Mouse (Mus musculus): ENCODE results near the gene Gsdma. TPM values are rescaled to one million over a fixed set of nuclear protein-coding genes. Genes with fewer than 3 reads are reported as not detected.
"Not testable (repeated sequence)": the region's sequence is repeated elsewhere in the genome, so short reads cannot be mapped to it uniquely, and the experiment has no call there.

Gsdma gene
- not detected in 2 replicates for polyA plus RNA-seq (2012; ENCODE audit: insufficient read depth, insufficient read length, missing spikeins)

DNA sequence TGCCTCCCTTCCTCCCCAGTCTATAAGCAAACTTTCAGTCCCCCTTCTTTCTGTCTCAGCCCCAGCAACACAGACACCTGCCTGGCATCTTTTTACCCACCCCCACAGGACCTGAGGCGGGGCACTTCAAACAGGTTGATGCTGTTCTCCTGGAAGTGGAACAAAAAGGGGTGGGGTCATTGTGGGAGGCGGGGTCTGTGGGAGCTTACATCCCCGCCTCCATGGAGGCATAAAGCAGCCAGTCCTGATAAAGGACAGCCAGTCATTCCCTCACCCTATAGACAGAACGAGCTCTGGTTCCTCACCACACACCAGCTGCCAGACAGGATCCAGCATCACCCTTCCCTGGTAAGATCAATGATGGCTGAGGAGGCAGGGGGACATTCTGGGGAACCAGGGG, at the start of gene Gsdma:
Gsdma (plus strand) TSS at position 261 of the 400 bp plus-strand sequence.
- H3K27ac ChIP-seq (ENCODE audit: insufficient read depth, low read depth, low read length): no peak within 1 kb of the TSS
- peaks cover 10% of the 10 kb centered on the region for H3K4me1 ChIP-seq (ENCODE audit: control insufficient read depth, insufficient read depth, low read length)
- H3K4me3 ChIP-seq (ENCODE audit: insufficient read depth, low read length): no peak within 1 kb of the TSS
- TF ChIP-seq POLR2A (IDR thresholded peaks at IDR 0.05; ENCODE audit: borderline replicate concordance, low read depth, low read length) (no peak), CTCF (IDR thresholded peaks at IDR 0.05; ENCODE audit: low read depth, low read length) (no peak)

DNA sequence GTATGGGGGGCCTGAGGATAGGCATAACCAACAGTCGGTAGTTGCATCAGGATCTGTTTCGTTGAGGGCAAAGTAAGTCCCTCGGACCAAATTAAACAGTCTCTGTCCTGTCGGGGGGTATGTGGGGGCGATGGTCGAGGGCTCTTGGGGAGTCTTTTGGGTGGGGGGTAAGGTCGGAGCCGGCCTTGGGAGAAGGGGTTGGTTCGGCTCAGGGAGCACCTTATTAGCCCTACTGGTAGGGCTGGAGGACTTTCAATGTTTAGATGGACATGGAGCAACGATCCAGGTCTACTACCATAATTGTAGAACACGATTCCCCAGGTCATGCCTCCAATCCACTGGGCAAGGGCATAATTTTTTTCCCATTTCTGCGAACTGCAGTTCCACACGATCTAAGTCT, 43.4 kb upstream of the Gsdma start:
- no peaks in the 10 kb centered on the region for H3K4me1 ChIP-seq (ENCODE audit: control insufficient read depth, insufficient read depth, low read length)
- H3K27ac ChIP-seq (ENCODE audit: insufficient read depth, low read depth, low read length): no peak overlapping the region
- no peak overlapping the region for H3K4me3 ChIP-seq (ENCODE audit: insufficient read depth, low read length)
- TF ChIP-seq CTCF (IDR thresholded peaks at IDR 0.05; ENCODE audit: low read depth, low read length) (no peak), POLR2A (IDR thresholded peaks at IDR 0.05; ENCODE audit: borderline replicate concordance, low read depth, low read length) (no peak)

DNA sequence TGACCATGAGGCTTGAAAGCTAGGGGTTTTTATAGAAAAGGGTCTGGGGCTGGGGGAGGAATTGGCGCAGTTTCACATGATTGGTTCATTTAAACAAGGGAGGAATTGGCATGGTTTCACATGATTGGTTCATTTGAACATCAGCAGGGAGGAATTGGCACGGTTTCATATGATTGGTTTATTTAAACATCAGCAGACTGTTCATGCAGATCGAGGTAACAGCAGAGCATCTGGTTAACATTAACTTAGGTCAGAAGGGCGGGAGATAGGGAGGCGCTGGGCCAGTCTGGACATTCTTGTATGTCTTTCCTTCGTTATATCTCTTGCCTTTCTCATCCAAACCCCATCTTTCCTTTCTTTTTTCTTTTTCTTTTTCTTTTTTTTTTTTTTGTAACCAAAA, 40.2 kb upstream of the Gsdma start:
- not testable (repeated sequence) for H3K4me3 ChIP-seq (ENCODE audit: insufficient read depth, low read length); H3K27ac ChIP-seq (ENCODE audit: insufficient read depth, low read depth, low read length); H3K4me1 ChIP-seq (ENCODE audit: control insufficient read depth, insufficient read depth, low read length)

DNA sequence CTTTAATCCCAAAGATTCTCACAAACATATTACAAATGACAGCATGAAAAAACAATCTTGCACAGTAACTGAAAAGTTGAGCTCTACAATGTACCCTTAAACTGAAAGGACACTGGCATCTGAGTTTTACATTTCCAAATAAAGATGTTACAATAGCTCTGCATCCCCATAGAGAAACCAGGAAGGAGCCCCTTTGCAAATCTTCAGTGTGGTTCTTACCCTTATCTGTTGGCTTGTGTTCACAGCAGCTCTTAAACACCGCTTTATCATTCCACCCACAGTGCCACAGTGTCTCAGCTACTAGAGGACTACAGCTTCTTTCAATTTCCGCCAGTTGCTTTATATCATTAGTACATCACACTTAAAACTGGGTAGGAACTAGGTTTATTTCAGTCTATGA, 39.8 kb upstream of the Gsdma start:
- H3K4me3 ChIP-seq (ENCODE audit: insufficient read depth, low read length); H3K4me1 ChIP-seq (ENCODE audit: control insufficient read depth, insufficient read depth, low read length); H3K27ac ChIP-seq (ENCODE audit: insufficient read depth, low read depth, low read length): not testable (repeated sequence)

DNA sequence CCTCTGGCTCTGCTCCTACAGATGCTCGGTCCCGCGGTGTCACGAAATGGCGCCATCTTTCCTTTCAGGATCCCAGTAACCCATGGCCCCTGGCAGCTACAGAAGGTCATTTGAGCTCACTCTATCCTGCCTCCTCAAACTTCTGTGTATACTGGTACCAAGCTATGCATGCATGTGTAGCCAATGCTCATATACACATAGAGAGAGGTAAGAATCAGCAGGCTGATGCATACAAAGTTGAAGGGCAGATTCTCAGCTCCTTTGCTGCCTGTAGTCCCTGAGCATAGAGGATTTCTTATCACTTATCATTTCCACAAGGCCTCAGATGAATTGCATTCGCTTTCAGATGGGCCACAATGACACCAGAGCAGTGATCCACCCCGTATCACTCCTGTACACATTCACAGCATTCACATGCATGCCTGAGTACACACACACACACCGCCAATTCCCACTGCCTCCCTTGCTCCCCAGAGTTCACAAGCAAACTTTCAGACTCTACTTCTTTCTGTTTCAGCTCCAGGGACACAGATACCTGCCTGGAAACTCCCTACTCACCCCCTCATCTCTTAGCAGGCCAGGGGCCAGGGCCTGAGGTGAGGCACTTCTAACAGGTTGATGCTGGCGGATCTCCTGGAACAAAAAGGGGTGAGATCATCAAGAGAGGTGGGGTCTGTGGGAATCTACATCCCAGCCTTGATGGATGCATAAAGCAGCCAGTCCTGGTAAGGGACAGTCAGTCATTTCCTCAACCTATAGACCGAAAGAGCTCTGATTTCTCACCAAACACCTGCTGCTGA, 38.3 kb upstream of the Gsdma start, which contains the start of the genes Gm12355 and Gsdma3:
Gm12355 (minus strand) TSS at position 51 of the 800 bp plus-strand sequence.
Gsdma3 (plus strand) TSS at position 750 of the 800 bp plus-strand sequence.
- Histone ChIP-seq H3K4me3 (ENCODE audit: insufficient read depth, low read length) (no peak within 1 kb of the TSS), H3K27ac (ENCODE audit: insufficient read depth, low read depth, low read length) (no peak within 1 kb of the TSS), H3K4me1 (ENCODE audit: control insufficient read depth, insufficient read depth, low read length) (no peaks in the 10 kb centered on the region)
- TF ChIP-seq POLR2A (IDR thresholded peaks at IDR 0.05; ENCODE audit: borderline replicate concordance, low read depth, low read length): no peak

DNA sequence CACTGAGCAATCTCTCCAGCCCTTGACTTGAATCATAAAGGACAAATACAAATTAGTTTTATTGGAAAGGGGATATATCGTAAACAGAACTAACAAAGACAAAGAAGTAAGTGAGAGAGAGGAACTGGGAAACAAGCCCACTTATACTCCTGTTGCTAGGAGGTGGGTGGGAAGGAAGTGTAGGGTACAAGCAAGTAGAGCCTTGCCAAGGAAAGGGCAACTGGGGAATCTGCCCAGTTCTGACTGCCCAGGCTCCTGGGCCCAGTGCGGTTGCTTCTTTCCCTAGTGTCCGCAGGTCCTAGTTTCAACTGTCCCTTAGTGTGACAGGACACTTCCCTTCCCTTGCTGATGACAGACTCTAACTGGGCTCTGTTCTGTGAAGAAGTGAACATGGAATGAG, 35.4 kb upstream of the Gsdma start:
- no peak overlapping the region for H3K27ac ChIP-seq (ENCODE audit: insufficient read depth, low read depth, low read length)
- TF ChIP-seq POLR2A (IDR thresholded peaks at IDR 0.05; ENCODE audit: borderline replicate concordance, low read depth, low read length) (no peak), CTCF (IDR thresholded peaks at IDR 0.05; ENCODE audit: low read depth, low read length) (no peak)
- no peak overlapping the region for H3K4me3 ChIP-seq (ENCODE audit: insufficient read depth, low read length)
- no peaks in the 10 kb centered on the region for H3K4me1 ChIP-seq (ENCODE audit: control insufficient read depth, insufficient read depth, low read length)

DNA sequence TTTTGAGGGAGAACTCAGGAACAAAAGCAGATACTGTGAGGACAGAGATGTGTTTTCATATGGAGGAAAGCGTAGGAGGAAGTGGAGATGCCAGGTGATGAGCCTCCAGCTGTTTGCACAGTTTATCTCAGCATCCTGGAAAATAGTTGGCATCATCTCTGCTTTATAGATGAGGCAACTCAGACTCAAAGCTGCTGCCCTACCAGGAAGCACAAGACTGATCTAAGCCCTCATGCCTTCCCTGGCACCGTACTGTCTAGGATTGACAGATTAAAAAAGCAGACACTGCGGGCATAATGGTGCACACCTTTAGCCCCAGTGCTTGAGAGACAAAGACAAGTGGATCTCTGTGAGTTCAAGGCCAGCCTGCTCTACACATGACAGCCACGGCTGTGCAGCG, 33.5 kb upstream of the Gsdma start:
- no peak overlapping the region for H3K4me3 ChIP-seq (ENCODE audit: insufficient read depth, low read length)
- no peak for TF ChIP-seq CTCF (IDR thresholded peaks at IDR 0.05; ENCODE audit: low read depth, low read length)
- TF ChIP-seq POLR2A (IDR thresholded peaks at IDR 0.05; ENCODE audit: borderline replicate concordance, low read depth, low read length): no peak
- no peaks in the 10 kb centered on the region for H3K4me1 ChIP-seq (ENCODE audit: control insufficient read depth, insufficient read depth, low read length)
- H3K27ac ChIP-seq (ENCODE audit: insufficient read depth, low read depth, low read length): no peak overlapping the region

DNA sequence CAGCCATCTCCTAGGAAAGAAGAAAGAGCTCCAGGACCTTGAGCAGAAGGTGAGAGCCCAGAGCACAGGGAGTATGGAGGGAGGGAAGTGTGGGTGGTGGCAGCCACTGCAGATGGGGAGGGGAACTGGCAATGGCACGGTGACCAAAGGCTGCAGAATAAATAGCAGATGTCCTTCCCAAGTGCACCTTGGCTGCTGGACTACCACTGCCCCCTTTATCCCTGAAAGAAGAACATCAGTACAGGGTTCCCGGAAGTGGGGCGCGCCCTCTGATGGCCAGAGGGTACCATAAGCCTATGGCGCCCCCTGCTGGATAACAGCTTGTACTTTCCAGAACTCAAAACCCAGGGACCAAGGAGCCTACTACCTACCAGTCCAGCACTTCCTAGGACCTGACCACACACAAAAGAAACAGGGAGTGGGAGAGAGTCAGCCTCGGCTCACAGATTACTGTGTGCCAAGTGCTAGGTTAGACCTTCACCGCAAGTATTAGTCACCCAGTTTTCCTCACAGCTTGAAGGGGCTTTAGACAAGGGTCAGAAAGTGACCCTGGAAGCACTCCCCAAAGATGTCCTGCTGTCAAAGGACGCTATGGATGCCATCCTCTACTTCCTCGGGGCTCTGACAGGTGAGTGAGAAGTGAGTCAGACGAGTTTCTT, 28.7 kb upstream of the Gsdma start:
- not testable (repeated sequence) for H3K4me1 ChIP-seq (ENCODE audit: control insufficient read depth, insufficient read depth, low read length); H3K4me3 ChIP-seq (ENCODE audit: insufficient read depth, low read length); H3K27ac ChIP-seq (ENCODE audit: insufficient read depth, low read depth, low read length)
- peak; percentile 50; the same call in 1 of the 2 replicates for TF ChIP-seq CTCF (IDR thresholded peaks at IDR 0.05; ENCODE audit: low read depth, low read length)

DNA sequence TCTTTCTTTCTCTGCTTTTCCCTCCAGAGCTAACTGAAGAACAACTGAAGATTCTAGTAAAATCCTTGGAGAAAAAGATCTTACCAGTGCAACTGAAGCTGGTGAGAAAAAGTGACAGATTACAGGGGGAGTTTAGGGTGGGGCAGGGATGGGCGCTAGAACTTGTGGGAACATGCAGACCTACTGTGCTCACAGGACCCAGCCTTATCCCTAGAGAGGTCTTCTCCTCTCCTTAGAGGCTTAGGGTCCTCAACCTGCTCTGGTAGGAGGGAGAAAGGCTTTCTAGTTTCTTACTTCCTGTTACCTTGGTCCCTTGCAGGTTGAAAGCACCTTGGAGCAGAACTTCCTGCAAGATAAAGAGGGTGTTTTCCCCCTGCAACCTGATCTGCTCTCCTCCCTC, 26.6 kb upstream of the Gsdma start:
- no peak for TF ChIP-seq POLR2A (IDR thresholded peaks at IDR 0.05; ENCODE audit: borderline replicate concordance, low read depth, low read length)
- no peak for TF ChIP-seq CTCF (IDR thresholded peaks at IDR 0.05; ENCODE audit: low read depth, low read length)
- Histone ChIP-seq H3K4me3 (ENCODE audit: insufficient read depth, low read length) (no peak overlapping the region), H3K4me1 (ENCODE audit: control insufficient read depth, insufficient read depth, low read length) (no peaks in the 10 kb centered on the region), H3K27ac (ENCODE audit: insufficient read depth, low read depth, low read length) (no peak overlapping the region)

DNA sequence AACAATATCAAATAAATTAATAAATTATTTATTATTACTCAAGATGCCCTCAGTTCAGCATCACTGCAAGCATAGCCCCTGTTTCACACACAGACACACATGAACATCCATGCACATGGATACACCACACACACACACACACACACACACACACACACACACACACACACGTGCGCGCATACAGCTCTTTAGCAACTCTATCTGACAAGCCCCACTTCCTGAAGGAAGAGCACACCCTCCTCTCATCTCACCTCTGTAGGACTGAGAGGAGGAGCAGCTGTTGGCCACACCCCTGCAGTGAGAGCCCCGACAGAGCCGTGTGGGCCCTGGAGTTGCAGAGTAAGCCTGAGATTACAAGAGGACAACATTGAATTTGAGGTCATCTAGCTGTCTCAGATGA, 24.1 kb upstream of the Gsdma start:
- Histone ChIP-seq H3K4me1 (ENCODE audit: control insufficient read depth, insufficient read depth, low read length) (no peaks in the 10 kb centered on the region), H3K27ac (ENCODE audit: insufficient read depth, low read depth, low read length) (no peak overlapping the region), H3K4me3 (ENCODE audit: insufficient read depth, low read length) (no peak overlapping the region)
- TF ChIP-seq POLR2A (IDR thresholded peaks at IDR 0.05; ENCODE audit: borderline replicate concordance, low read depth, low read length) (no peak), CTCF (IDR thresholded peaks at IDR 0.05; ENCODE audit: low read depth, low read length) (no peak)
